ENCODE assay signal across 21 mouse cellular contexts in genomic region chr6:133362818-133363217, GRCm38 (mm10).
DNase-seq lines count a peak whose midpoint lies in the region; ATAC-seq and TF ChIP-seq lines count a peak whose summit lies in the region.
"Had no signal": no experiment of that assay in that cellular context is flagged by ENCODE, and none has a peak within 500 bp of the region (broad histone marks: within the 10 kb centered on the region; RNA-seq: fewer than 3 reads in every experiment).

No protein-coding gene starts in this region.

- no peaks in the 10 kb centered on the region for H3K36me3 ChIP-seq in heart, embryonic 11.5 days (ENCODE audit: control insufficient read depth, insufficient read depth, low read length)
- H3K36me3 ChIP-seq in liver, embryonic 11.5 days (ENCODE audit: control insufficient read depth, insufficient read depth, low read length) = no peaks in the 10 kb centered on the region
- H3K36me3 ChIP-seq in liver, postnatal 0 days (replicated peaks; ENCODE audit: insufficient read depth, low read length) = no peaks in the 10 kb centered on the region
- H3K36me3 ChIP-seq: embryonic facial prominence, embryonic 13.5 days; embryonic facial prominence, embryonic 15.5 days; forebrain, embryonic 10.5 days; forebrain, embryonic 12.5 days had no signal

- no peak overlapping the region for H3K27ac ChIP-seq in heart, embryonic 11.5 days (ENCODE audit: low read depth, low read length)
- H3K27ac ChIP-seq in liver, embryonic 11.5 days (ENCODE audit: low read depth, low read length) = no peak overlapping the region
- H3K27ac ChIP-seq in liver, postnatal 0 days (ENCODE audit: low read depth) = no peak overlapping the region
- H3K27ac ChIP-seq: embryonic facial prominence, embryonic 13.5 days; embryonic facial prominence, embryonic 15.5 days; forebrain, embryonic 10.5 days; forebrain, embryonic 12.5 days had no signal

- H3K9ac ChIP-seq in heart, embryonic 11.5 days (ENCODE audit: low read depth, low read length) = no peak overlapping the region
- H3K9ac ChIP-seq in liver, embryonic 11.5 days (ENCODE audit: low read depth, low read length) = no peak overlapping the region
- H3K9ac ChIP-seq in liver, postnatal 0 days (replicated peaks) = no peak overlapping the region
- H3K9ac ChIP-seq: embryonic facial prominence, embryonic 13.5 days; embryonic facial prominence, embryonic 15.5 days; forebrain, embryonic 12.5 days had no signal

- no peaks in the 10 kb centered on the region for H3K9me3 ChIP-seq in heart, embryonic 11.5 days (replicated peaks; ENCODE audit: control insufficient read depth, low read length)
- no peaks in the 10 kb centered on the region for H3K9me3 ChIP-seq in liver, embryonic 11.5 days (ENCODE audit: control insufficient read depth, low read length)
- no peaks in the 10 kb centered on the region for H3K9me3 ChIP-seq in liver, postnatal 0 days (ENCODE audit: low read length)
- H3K9me3 ChIP-seq: embryonic facial prominence, embryonic 13.5 days; embryonic facial prominence, embryonic 15.5 days; forebrain, embryonic 10.5 days; forebrain, embryonic 12.5 days had no signal

- DNase-seq in heart, adult 9 months (ENCODE audit: low spot score in 2 of 2) = no peak
- no peak for DNase-seq in liver, embryonic 11.5 days (ENCODE audit: low spot score)
- no peak for DNase-seq in liver, postnatal 0 days
- DNase-seq: adrenal gland, adult 2 months; adrenal gland, postnatal 10 days; adrenal gland, postnatal 25 days; cerebellum, adult 11 months; cerebellum, adult 18-20 months; cerebellum, adult 8-10 months; cerebellum, adult 9-11 months; cerebellum, postnatal 14 days; cerebellum, postnatal 36 days; embryo, embryonic 11 days had no signal

- TF ChIP-seq CTCF in liver, postnatal 0 days (IDR thresholded peaks at IDR 0.05; ENCODE audit: low read depth) = no peak

- no peak overlapping the region for H3K4me2 ChIP-seq in heart, embryonic 11.5 days
- H3K4me2 ChIP-seq in liver, embryonic 11.5 days = no peak overlapping the region
- H3K4me2 ChIP-seq in liver, postnatal 0 days (ENCODE audit: low read depth, low read length) = no peak overlapping the region
- H3K4me2 ChIP-seq: embryonic facial prominence, embryonic 13.5 days; embryonic facial prominence, embryonic 15.5 days; forebrain, embryonic 12.5 days had no signal

- peak; percentile 68; the same call in 1 of the 2 replicates for ATAC-seq in heart, embryonic 11.5 days (replicated peaks; ENCODE audit: insufficient number of reproducible peaks, low FRiP score, low TSS enrichment)
- peak; percentile 57 for ATAC-seq in liver, embryonic 11.5 days (replicated peaks; ENCODE audit: low FRiP score)
- no peak for ATAC-seq in liver, postnatal 0 days
- ATAC-seq: forebrain, embryonic 14.5 days; forebrain, embryonic 16.5 days had no signal

- no peaks in the 10 kb centered on the region for H3K27me3 ChIP-seq in heart, embryonic 11.5 days (ENCODE audit: control insufficient read depth, insufficient read depth, low read length)
- no peaks in the 10 kb centered on the region for H3K27me3 ChIP-seq in liver, embryonic 11.5 days (replicated peaks; ENCODE audit: control insufficient read depth, insufficient read depth, low read length)
- no peaks in the 10 kb centered on the region for H3K27me3 ChIP-seq in liver, postnatal 0 days (ENCODE audit: insufficient read depth, low read length)
- H3K27me3 ChIP-seq: embryonic facial prominence, embryonic 13.5 days; embryonic facial prominence, embryonic 15.5 days; forebrain, embryonic 12.5 days had no signal

- WGBS in heart, embryonic 11.5 days (ENCODE audit: insufficient replicate concordance) = 65% methylated on average over 3 of the region's 3 CpGs
- 63% methylated on average over 3 of the region's 3 CpGs for WGBS in liver, embryonic 11.5 days
- 60% methylated on average over 3 of the region's 3 CpGs for WGBS in liver, postnatal 0 days (ENCODE audit: insufficient replicate concordance)

- no peaks in the 10 kb centered on the region for H3K4me1 ChIP-seq in heart, embryonic 11.5 days (ENCODE audit: control insufficient read depth, insufficient read depth, low read length)
- H3K4me1 ChIP-seq in liver, embryonic 11.5 days (replicated peaks; ENCODE audit: control insufficient read depth, insufficient read depth, low read length) = no peaks in the 10 kb centered on the region
- H3K4me1 ChIP-seq in liver, postnatal 0 days (ENCODE audit: insufficient read depth) = no peaks in the 10 kb centered on the region
- H3K4me1 ChIP-seq: embryonic facial prominence, embryonic 13.5 days; embryonic facial prominence, embryonic 15.5 days; forebrain, embryonic 10.5 days; forebrain, embryonic 12.5 days had no signal

- no peak for TF ChIP-seq EP300 in liver, postnatal 0 days (IDR thresholded peaks at IDR 0.05; ENCODE audit: low read depth)

- H3K4me3 ChIP-seq in heart, embryonic 11.5 days (ENCODE audit: low read depth, low read length) = no peak overlapping the region
- H3K4me3 ChIP-seq in liver, embryonic 11.5 days (ENCODE audit: low read depth, low read length) = no peak overlapping the region
- H3K4me3 ChIP-seq in liver, postnatal 0 days (ENCODE audit: low read depth, low read length) = no peak overlapping the region
- H3K4me3 ChIP-seq: embryonic facial prominence, embryonic 13.5 days; embryonic facial prominence, embryonic 15.5 days; erythroblast, embryonic 14.5 days; forebrain, embryonic 10.5 days; forebrain, embryonic 12.5 days had no signal
